Mouse (Mus musculus): ENCODE data around the gene Stxbp4. TPM values are rescaled to one million over a fixed set of nuclear protein-coding genes. Genes with fewer than 3 reads are reported as not detected.

Gene Stxbp4
- polyA plus RNA-seq, 1 experiment from 2014 or later, result 28.5 TPM

- Histone ChIP-seq H3K9me3 (no peaks in the 10 kb centered on the region), H3K4me3 (replicated peaks) (peak overlapping the region; percentile 98), H3K4me1 (replicated peaks) (peaks cover 32% of the 10 kb centered on the region), H3K4me2 (replicated peaks) (peak overlapping the region; percentile 70), H3K27me3 (no peaks in the 10 kb centered on the region), H3K27ac (peak overlapping the region; percentile 93), H3K9ac (replicated peaks) (peak overlapping the region; percentile 95), H3K36me3 (peaks cover 12% of the 10 kb centered on the region)
- under 1% methylated on average over 53 of the region's 54 CpGs for WGBS
- ATAC-seq, result no peak
Measured at GRCm38 (mm10) chr11:90638312-90638830, 487 bp upstream of the Stxbp4 start.

- Histone ChIP-seq H3K9ac (replicated peaks) (no peak overlapping the region), H3K9me3 (no peaks in the 10 kb centered on the region), H3K27ac (no peak overlapping the region), H3K27me3 (no peaks in the 10 kb centered on the region), H3K36me3 (no peaks in the 10 kb centered on the region; the same call in 1 of the 2 replicates), H3K4me1 (replicated peaks) (peaks cover 21% of the 10 kb centered on the region), H3K4me2 (replicated peaks) (no peak overlapping the region), H3K4me3 (replicated peaks) (no peak overlapping the region)
- WGBS, result 92% methylated on average over 3 of the region's 3 CpGs
- no peak for ATAC-seq
Measured at GRCm38 (mm10) chr11:90634661-90635060, 3.2 kb downstream of the Stxbp4 start.

GRCm38 (mm10) chr11:90632480-90632879, 5.4 kb downstream of the Stxbp4 start:
- no peak overlapping the region for H3K27ac ChIP-seq
- no peaks in the 10 kb centered on the region; the same call in 1 of the 2 replicates for H3K36me3 ChIP-seq
- H3K4me1 ChIP-seq (replicated peaks), result peaks cover 14% of the 10 kb centered on the region
- no peak for ATAC-seq
- 89% methylated on average over 2 of the region's 2 CpGs for WGBS
- no peak overlapping the region for H3K4me3 ChIP-seq (replicated peaks)
- H3K9ac ChIP-seq (replicated peaks), result no peak overlapping the region
- no peaks in the 10 kb centered on the region for H3K27me3 ChIP-seq
- H3K9me3 ChIP-seq, result no peaks in the 10 kb centered on the region
- no peak overlapping the region for H3K4me2 ChIP-seq (replicated peaks)

GRCm38 (mm10) chr11:90627751-90628150, 10.1 kb downstream of the Stxbp4 start:
- Histone ChIP-seq H3K4me3 (replicated peaks) (no peak overlapping the region), H3K4me2 (replicated peaks) (no peak overlapping the region), H3K27ac (no peak overlapping the region), H3K36me3 (no peaks in the 10 kb centered on the region), H3K9me3 (no peaks in the 10 kb centered on the region), H3K4me1 (replicated peaks) (no peaks in the 10 kb centered on the region), H3K9ac (replicated peaks) (no peak overlapping the region), H3K27me3 (no peaks in the 10 kb centered on the region)
- 76% methylated on average over 1 of the region's 1 CpGs for WGBS
- no peak for ATAC-seq

- no peak overlapping the region for H3K9ac ChIP-seq (replicated peaks)
- H3K4me3 ChIP-seq (replicated peaks), result no peak overlapping the region
- no peaks in the 10 kb centered on the region for H3K9me3 ChIP-seq
- H3K4me2 ChIP-seq (replicated peaks), result no peak overlapping the region
- H3K27ac ChIP-seq, result no peak overlapping the region
- WGBS, result 83% methylated on average over 1 of the region's 1 CpGs
- ATAC-seq, result no peak
- no peaks in the 10 kb centered on the region for H3K4me1 ChIP-seq (replicated peaks)
- H3K36me3 ChIP-seq, result peaks cover 4% of the 10 kb centered on the region; the same call in 1 of the 2 replicates
- H3K27me3 ChIP-seq, result no peaks in the 10 kb centered on the region
Measured at GRCm38 (mm10) chr11:90625174-90625573, 12.7 kb downstream of the Stxbp4 start.

- no peak for ATAC-seq
- 63% methylated on average over 6 of the region's 6 CpGs for WGBS
- H3K9me3 ChIP-seq, result no peaks in the 10 kb centered on the region
- no peak overlapping the region for H3K9ac ChIP-seq (replicated peaks)
- no peak overlapping the region for H3K4me2 ChIP-seq (replicated peaks)
- no peak overlapping the region for H3K4me3 ChIP-seq (replicated peaks)
- H3K36me3 ChIP-seq, result peaks cover 10% of the 10 kb centered on the region; the same call in 1 of the 2 replicates
- H3K27me3 ChIP-seq, result no peaks in the 10 kb centered on the region
- H3K4me1 ChIP-seq (replicated peaks), result no peaks in the 10 kb centered on the region
- no peak overlapping the region for H3K27ac ChIP-seq
Measured at GRCm38 (mm10) chr11:90623477-90623876, 14.4 kb downstream of the Stxbp4 start.

GRCm38 (mm10) chr11:90622500-90622899, 15.4 kb downstream of the Stxbp4 start:
- Histone ChIP-seq H3K36me3 (peaks cover 16% of the 10 kb centered on the region), H3K27ac (no peak overlapping the region), H3K4me1 (replicated peaks) (no peaks in the 10 kb centered on the region), H3K9ac (replicated peaks) (no peak overlapping the region), H3K4me2 (replicated peaks) (no peak overlapping the region), H3K4me3 (replicated peaks) (no peak overlapping the region), H3K27me3 (no peaks in the 10 kb centered on the region), H3K9me3 (no peaks in the 10 kb centered on the region)
- WGBS, result 94% methylated on average over 7 of the region's 7 CpGs
- no peak for ATAC-seq

- ATAC-seq, result no peak
- 87% methylated on average over 12 of the region's 12 CpGs for WGBS
- H3K4me1 ChIP-seq (replicated peaks), result no peaks in the 10 kb centered on the region
- no peaks in the 10 kb centered on the region for H3K27me3 ChIP-seq
- H3K4me3 ChIP-seq (replicated peaks), result no peak overlapping the region
- H3K9me3 ChIP-seq, result no peaks in the 10 kb centered on the region
- H3K4me2 ChIP-seq (replicated peaks), result no peak overlapping the region
- H3K36me3 ChIP-seq, result peaks cover 16% of the 10 kb centered on the region
- no peak overlapping the region for H3K27ac ChIP-seq
- H3K9ac ChIP-seq (replicated peaks), result no peak overlapping the region
Measured at GRCm38 (mm10) chr11:90622044-90622443, 15.8 kb downstream of the Stxbp4 start.

- Histone ChIP-seq H3K27ac (no peak overlapping the region), H3K9me3 (no peaks in the 10 kb centered on the region), H3K27me3 (no peaks in the 10 kb centered on the region), H3K4me1 (replicated peaks) (no peaks in the 10 kb centered on the region), H3K36me3 (peaks cover 35% of the 10 kb centered on the region), H3K4me2 (replicated peaks) (no peak overlapping the region), H3K9ac (replicated peaks) (no peak overlapping the region), H3K4me3 (replicated peaks) (no peak overlapping the region)
- ATAC-seq, result no peak
Measured at GRCm38 (mm10) chr11:90616431-90616830, 21.5 kb downstream of the Stxbp4 start.

GRCm38 (mm10) chr11:90614743-90615142, 23.1 kb downstream of the Stxbp4 start:
- Histone ChIP-seq H3K36me3 (peaks cover 30% of the 10 kb centered on the region), H3K4me3 (replicated peaks) (no peak overlapping the region), H3K4me1 (replicated peaks) (no peaks in the 10 kb centered on the region), H3K9me3 (no peaks in the 10 kb centered on the region), H3K9ac (replicated peaks) (no peak overlapping the region), H3K27ac (no peak overlapping the region), H3K4me2 (replicated peaks) (no peak overlapping the region), H3K27me3 (no peaks in the 10 kb centered on the region)
- 94% methylated on average over 6 of the region's 6 CpGs for WGBS
- ATAC-seq, result no peak

- H3K9me3 ChIP-seq, result no peaks in the 10 kb centered on the region
- H3K27ac ChIP-seq, result no peak overlapping the region
- no peaks in the 10 kb centered on the region for H3K27me3 ChIP-seq
- H3K9ac ChIP-seq (replicated peaks), result no peak overlapping the region
- H3K4me3 ChIP-seq (replicated peaks), result no peak overlapping the region
- peaks cover 23% of the 10 kb centered on the region for H3K36me3 ChIP-seq
- no peaks in the 10 kb centered on the region for H3K4me1 ChIP-seq (replicated peaks)
- no peak for ATAC-seq
- H3K4me2 ChIP-seq (replicated peaks), result no peak overlapping the region
Measured at GRCm38 (mm10) chr11:90612118-90612517, 25.8 kb downstream of the Stxbp4 start.

GRCm38 (mm10) chr11:90603066-90603465, 34.8 kb downstream of the Stxbp4 start:
- no peaks in the 10 kb centered on the region for H3K27me3 ChIP-seq
- no peak overlapping the region for H3K9ac ChIP-seq (replicated peaks)
- H3K36me3 ChIP-seq, result peaks cover 44% of the 10 kb centered on the region
- no peak for ATAC-seq
- H3K4me2 ChIP-seq (replicated peaks), result no peak overlapping the region
- 97% methylated on average over 2 of the region's 2 CpGs for WGBS
- H3K9me3 ChIP-seq, result no peaks in the 10 kb centered on the region
- H3K4me1 ChIP-seq (replicated peaks), result no peaks in the 10 kb centered on the region
- H3K4me3 ChIP-seq (replicated peaks), result no peak overlapping the region
- no peak overlapping the region for H3K27ac ChIP-seq

GRCm38 (mm10) chr11:90595826-90596225, 42.1 kb downstream of the Stxbp4 start:
- peaks cover 51% of the 10 kb centered on the region for H3K36me3 ChIP-seq
- H3K4me2 ChIP-seq (replicated peaks), result no peak overlapping the region
- no peak overlapping the region for H3K4me3 ChIP-seq (replicated peaks)
- H3K27ac ChIP-seq, result no peak overlapping the region
- no peaks in the 10 kb centered on the region for H3K27me3 ChIP-seq
- no peak for ATAC-seq
- no peaks in the 10 kb centered on the region for H3K4me1 ChIP-seq (replicated peaks)
- H3K9me3 ChIP-seq, result no peaks in the 10 kb centered on the region
- WGBS, result 95% methylated on average over 1 of the region's 1 CpGs
- H3K9ac ChIP-seq (replicated peaks), result no peak overlapping the region

Data from midbrain, embryonic 13.5 days (tissue).